Mouse (Mus musculus): ENCODE measurements at regions not wholly inside any gene's neighbourhood (a gene's known extent, or its start where the extent isn't known, plus 50 kb on each side); places are given as distances from the start of the nearest gene placed in this dataset.

- peak; percentile 16 for DNase-seq (ENCODE audit: low spot score)
Measured at GRCm38 (mm10) chr8:115942731-115943509, 235.3 kb upstream of the Maf start.

- peak; percentile 1 for DNase-seq (ENCODE audit: low spot score)
Measured at GRCm38 (mm10) chr8:115929472-115930210, 222.0 kb upstream of the Maf start.

GRCm38 (mm10) chr8:115921889-115922288, 214.3 kb upstream of the Maf start:
- no peak for DNase-seq (ENCODE audit: low spot score)

- no peak for DNase-seq (ENCODE audit: low spot score)
Measured at GRCm38 (mm10) chr8:115906650-115907049, 199.1 kb upstream of the Maf start.

DNA sequence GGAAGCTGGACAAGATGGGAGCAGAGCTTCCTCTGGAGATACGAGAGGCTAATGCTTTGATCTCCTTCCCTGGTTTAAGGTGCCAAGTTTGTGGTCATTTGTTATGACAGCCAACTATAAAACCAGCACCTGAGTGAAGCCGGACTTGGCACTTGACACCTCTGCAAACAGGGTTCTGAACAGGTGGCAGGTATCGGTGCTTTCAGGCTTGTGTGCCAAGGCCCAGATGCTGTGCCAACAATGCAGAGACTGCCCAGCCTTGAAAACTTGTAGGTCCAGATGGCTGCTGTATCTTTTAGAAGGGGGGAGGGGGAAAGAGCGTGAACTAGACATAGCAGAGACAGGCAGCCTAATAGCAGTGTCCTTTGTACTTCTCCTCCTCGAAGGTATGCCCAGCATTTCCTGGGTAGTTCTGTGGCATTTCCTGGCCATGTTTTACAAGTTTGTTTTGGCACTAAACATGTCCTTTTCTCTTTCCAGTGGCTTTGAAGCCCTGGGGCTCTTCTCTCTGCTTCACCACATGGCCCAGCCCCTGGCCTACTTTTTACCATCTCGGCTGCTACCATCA, 196.3 kb upstream of the Maf start:
- DNase-seq (ENCODE audit: low spot score), result no peak

- DNase-seq (ENCODE audit: low spot score), result peak; percentile 16
Measured at GRCm38 (mm10) chr8:115897521-115898178, 190.1 kb upstream of the Maf start.

DNA sequence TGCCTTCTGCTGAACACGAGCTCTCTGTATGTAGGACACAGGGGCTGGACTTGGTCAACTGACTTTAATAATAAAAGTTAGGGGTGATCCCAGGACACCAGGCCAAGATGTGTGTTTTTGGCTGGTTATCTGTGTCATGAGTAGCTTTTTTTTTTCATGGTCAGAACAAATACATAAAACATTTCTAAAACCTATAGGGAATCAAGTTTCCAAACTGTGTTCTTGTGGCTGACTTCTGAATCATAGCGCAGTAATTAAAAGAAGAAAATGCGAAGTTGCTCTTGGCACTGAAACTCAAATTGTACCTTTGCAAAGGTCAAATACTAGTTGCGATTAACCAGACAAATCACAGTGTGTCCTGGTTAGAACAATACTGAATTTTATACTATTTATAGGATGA, 189.5 kb upstream of the Maf start:
- no peak for DNase-seq (ENCODE audit: low spot score)

- DNase-seq (ENCODE audit: low spot score), result no peak
Measured at GRCm38 (mm10) chr8:115896066-115896465, 188.5 kb upstream of the Maf start.

DNA sequence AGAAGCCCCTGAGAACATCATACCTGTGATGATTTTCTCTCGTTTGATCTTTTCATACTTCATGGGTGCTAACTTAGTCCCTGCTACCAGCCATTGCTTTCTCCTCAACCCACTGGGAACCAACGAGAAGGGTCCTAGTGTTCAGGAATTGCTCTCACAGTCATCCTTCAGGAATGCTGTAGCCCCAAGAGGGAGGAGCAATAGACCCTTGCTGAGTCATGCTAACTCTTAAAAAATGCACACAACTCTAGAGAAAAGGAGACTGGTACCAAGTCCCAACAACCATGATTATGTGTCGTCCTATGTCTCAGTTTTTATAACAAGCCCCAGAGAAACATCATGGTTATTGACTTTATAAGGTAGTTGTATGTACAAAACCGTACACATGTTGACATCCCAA, 180.7 kb upstream of the Maf start:
- DNase-seq (ENCODE audit: low spot score), result no peak

DNA sequence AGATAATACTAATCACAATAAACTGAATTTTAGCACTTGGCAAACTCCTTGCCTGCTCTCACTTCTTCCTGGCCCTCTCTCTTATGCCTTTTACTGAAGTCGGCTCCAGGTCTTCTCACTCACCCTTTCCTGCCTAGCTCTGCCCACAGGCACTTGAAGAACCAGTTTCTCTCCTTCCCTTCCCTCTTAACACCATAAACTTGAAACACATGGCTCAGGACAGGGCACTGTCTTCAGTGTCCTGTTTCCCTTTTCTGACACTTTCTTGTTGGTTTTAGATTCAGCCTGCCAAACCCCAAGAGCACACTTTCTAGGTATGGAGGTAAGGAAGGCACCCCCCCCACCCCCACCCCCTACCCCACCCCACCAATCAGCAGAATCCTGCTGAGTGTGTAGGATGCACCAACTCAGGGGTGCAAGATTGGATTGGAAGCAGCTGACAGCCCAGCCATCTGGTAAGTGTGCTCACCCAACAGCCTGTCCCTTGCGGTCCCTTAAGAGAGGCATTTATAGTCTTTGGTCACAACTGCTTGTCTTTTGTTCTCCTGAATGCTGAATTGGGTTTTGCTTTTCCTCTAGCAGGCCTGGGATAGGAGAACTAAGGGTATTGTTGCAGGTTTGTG, 177.6 kb upstream of the Maf start:
- no peak for DNase-seq (ENCODE audit: low spot score)

DNA sequence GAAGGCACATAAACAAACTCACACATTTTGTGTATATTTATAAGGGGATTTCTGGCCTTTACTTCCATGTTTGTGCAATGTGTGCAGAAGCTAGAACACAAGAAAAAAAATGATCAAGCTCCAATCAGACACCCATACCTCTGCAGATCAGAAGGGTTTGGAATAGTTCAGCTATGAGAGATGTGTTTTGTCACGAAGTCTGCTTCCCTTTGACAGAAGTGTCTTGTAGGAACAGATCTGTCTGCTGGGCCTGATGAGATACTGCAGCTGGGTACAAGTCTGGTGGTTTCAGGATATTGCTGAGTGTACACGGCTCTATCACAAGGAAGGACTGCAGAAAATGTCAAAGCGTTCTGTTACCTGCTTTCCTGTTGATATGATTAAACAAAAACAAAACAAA, 176.2 kb upstream of the Maf start:
- no peak for DNase-seq (ENCODE audit: low spot score)

- no peak for DNase-seq (ENCODE audit: low spot score)
Measured at GRCm38 (mm10) chr8:115881881-115882280, 174.3 kb upstream of the Maf start.

GRCm38 (mm10) chr8:115874789-115875188, 167.2 kb upstream of the Maf start:
- DNase-seq (ENCODE audit: low spot score), result no peak

GRCm38 (mm10) chr8:115871381-115871780, 163.8 kb upstream of the Maf start:
- no peak for DNase-seq (ENCODE audit: low spot score)

- DNase-seq (ENCODE audit: low spot score), result no peak
Measured at GRCm38 (mm10) chr8:115861381-115861780, 153.8 kb upstream of the Maf start.

- DNase-seq (ENCODE audit: low spot score), result peak; percentile 23
Measured at GRCm38 (mm10) chr8:115859406-115859805, 151.8 kb upstream of the Maf start.

GRCm38 (mm10) chr8:115856816-115857215, 149.2 kb upstream of the Maf start:
- no peak for DNase-seq (ENCODE audit: low spot score)

DNA sequence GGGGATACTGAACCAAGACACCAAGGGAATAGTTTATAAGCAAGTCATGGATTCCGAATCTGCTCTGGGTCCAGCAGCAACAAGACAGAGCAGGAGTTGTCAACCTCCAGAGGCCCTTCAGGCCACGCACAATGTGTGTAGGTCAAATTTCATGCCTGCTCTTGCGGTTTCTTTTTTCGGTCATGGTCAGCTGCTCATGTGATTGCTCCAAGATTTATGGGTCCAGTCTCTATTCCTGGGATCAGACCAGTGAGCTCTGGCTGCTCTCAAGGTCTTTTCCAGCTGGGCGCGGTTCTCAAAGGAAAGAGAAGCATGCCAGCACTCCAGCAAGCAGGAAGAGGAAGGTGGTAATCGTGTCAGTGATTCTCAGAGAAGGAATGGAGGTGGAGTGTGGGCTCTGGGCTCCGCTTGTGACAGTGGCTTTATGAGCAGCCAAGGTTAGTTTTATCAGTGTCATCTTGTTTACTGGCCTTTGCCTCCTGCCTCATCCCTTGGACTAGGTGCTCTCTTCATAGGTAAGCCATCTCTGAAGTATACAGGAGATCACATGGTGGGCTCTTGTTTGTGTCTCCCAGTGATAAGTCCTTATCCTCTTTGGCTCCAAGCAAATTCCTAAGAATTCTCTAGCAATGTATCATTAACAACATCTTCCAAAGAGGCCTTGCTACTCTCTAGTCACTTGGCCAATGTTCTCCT, 148.5 kb upstream of the Maf start:
- no peak for DNase-seq (ENCODE audit: low spot score)

- DNase-seq (ENCODE audit: low spot score), result peak; percentile 46
Measured at GRCm38 (mm10) chr8:115854209-115854900, 146.8 kb upstream of the Maf start.

- no peak for DNase-seq (ENCODE audit: low spot score)
Measured at GRCm38 (mm10) chr8:115850552-115850951, 143.0 kb upstream of the Maf start.

DNA sequence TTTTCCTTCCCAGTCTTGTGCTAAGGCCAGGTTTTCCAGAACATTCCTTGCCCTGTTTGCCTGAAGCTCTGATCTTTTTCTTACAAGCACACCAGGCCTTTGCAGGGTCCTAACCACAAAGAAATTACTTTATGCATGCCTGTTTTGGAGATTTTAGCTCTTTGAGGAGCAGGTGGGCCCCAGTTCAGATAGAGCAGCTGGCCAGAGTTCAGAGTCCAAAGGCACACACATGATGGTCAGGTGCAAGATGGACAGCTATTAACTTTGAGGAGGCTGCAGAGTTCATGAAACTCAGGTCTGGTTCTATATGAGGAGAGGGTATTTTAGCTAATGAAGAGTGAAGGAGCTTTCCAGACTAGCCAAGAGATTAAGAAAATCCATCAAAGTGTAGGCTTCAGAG, 125.8 kb upstream of the Maf start:
- DNase-seq (ENCODE audit: low spot score), result no peak

Measured in heart, adult 8-10 months (tissue).